Mouse (Mus musculus): Measurements from ENCODE around the gene Fchsd2. TPM values are rescaled to one million over a fixed set of nuclear protein-coding genes. Genes with fewer than 3 reads are reported as not detected.
"Not testable (repeated sequence)": the region's sequence is repeated elsewhere in the genome, so short reads cannot be mapped to it uniquely, and the experiment has no call there.

Gene Fchsd2
- polyA plus RNA-seq, 1 experiment from 2014 or later, result 4.2 TPM

- H3K4me3 ChIP-seq (replicated peaks), result no peak overlapping the region
- H3K36me3 ChIP-seq, result no peaks in the 10 kb centered on the region
- 67% methylated on average over 3 of the region's 3 CpGs for WGBS (ENCODE audit: insufficient replicate concordance)
- H3K27me3 ChIP-seq, result no peaks in the 10 kb centered on the region
- H3K4me1 ChIP-seq (replicated peaks), result peaks cover 32% of the 10 kb centered on the region
- no peak overlapping the region for H3K27ac ChIP-seq
- DNase-seq, result no peak
- H3K4me2 ChIP-seq, result no peak overlapping the region
- H3K9ac ChIP-seq, result no peak overlapping the region
- ATAC-seq (ENCODE audit: low read depth), result no peak
- no peaks in the 10 kb centered on the region for H3K9me3 ChIP-seq (replicated peaks)
Observed at GRCm38 (mm10) chr7:101127737-101128136, 35.1 kb downstream of the Fchsd2 start.

- Histone ChIP-seq H3K4me3 (replicated peaks) (no peak overlapping the region), H3K4me1 (replicated peaks) (peaks cover 39% of the 10 kb centered on the region), H3K9ac (no peak overlapping the region), H3K4me2 (no peak overlapping the region), H3K27ac (no peak overlapping the region), H3K9me3 (replicated peaks) (no peaks in the 10 kb centered on the region), H3K27me3 (no peaks in the 10 kb centered on the region), H3K36me3 (no peaks in the 10 kb centered on the region)
- no peak for DNase-seq
- ATAC-seq (ENCODE audit: low read depth), result no peak
- WGBS (ENCODE audit: insufficient replicate concordance), result 81% methylated on average over 4 of the region's 4 CpGs
Observed at GRCm38 (mm10) chr7:101128536-101128935, 35.9 kb downstream of the Fchsd2 start.

GRCm38 (mm10) chr7:101130646-101131045, 38.0 kb downstream of the Fchsd2 start:
- Histone ChIP-seq H3K4me3 (replicated peaks) (no peak overlapping the region), H3K4me2 (no peak overlapping the region), H3K4me1 (replicated peaks) (peaks cover 54% of the 10 kb centered on the region), H3K36me3 (no peaks in the 10 kb centered on the region), H3K27ac (no peak overlapping the region), H3K27me3 (no peaks in the 10 kb centered on the region), H3K9ac (no peak overlapping the region), H3K9me3 (replicated peaks) (no peaks in the 10 kb centered on the region)
- 73% methylated on average over 3 of the region's 3 CpGs for WGBS (ENCODE audit: insufficient replicate concordance)
- ATAC-seq (ENCODE audit: low read depth) (no peak), DNase-seq (no peak)

GRCm38 (mm10) chr7:101131281-101131680, 38.6 kb downstream of the Fchsd2 start:
- Histone ChIP-seq H3K4me1 (replicated peaks) (peaks cover 53% of the 10 kb centered on the region), H3K4me2 (no peak overlapping the region), H3K4me3 (replicated peaks) (no peak overlapping the region), H3K36me3 (no peaks in the 10 kb centered on the region), H3K9ac (no peak overlapping the region), H3K27ac (no peak overlapping the region), H3K9me3 (replicated peaks) (no peaks in the 10 kb centered on the region), H3K27me3 (no peaks in the 10 kb centered on the region)
- 73% methylated on average over 6 of the region's 6 CpGs for WGBS (ENCODE audit: insufficient replicate concordance)
- ATAC-seq (ENCODE audit: low read depth) (no peak), DNase-seq (no peak)

- H3K9me3 ChIP-seq (replicated peaks), result no peaks in the 10 kb centered on the region
- no peak overlapping the region for H3K27ac ChIP-seq
- 58% methylated on average over 2 of the region's 2 CpGs for WGBS (ENCODE audit: insufficient replicate concordance)
- no peak overlapping the region for H3K4me3 ChIP-seq (replicated peaks)
- no peak overlapping the region for H3K4me2 ChIP-seq
- no peaks in the 10 kb centered on the region for H3K27me3 ChIP-seq
- H3K9ac ChIP-seq, result no peak overlapping the region
- H3K4me1 ChIP-seq (replicated peaks), result peaks cover 34% of the 10 kb centered on the region
- DNase-seq (no peak), ATAC-seq (ENCODE audit: low read depth) (peak; percentile 59; the same call in 1 of the 2 replicates)
- no peaks in the 10 kb centered on the region for H3K36me3 ChIP-seq
Observed at GRCm38 (mm10) chr7:101133591-101133990, 40.9 kb downstream of the Fchsd2 start.

- Histone ChIP-seq H3K4me1 (replicated peaks) (peaks cover 33% of the 10 kb centered on the region), H3K4me2 (no peak overlapping the region), H3K36me3 (no peaks in the 10 kb centered on the region), H3K9ac (no peak overlapping the region), H3K27me3 (no peaks in the 10 kb centered on the region), H3K9me3 (replicated peaks) (no peaks in the 10 kb centered on the region), H3K4me3 (replicated peaks) (no peak overlapping the region), H3K27ac (no peak overlapping the region)
- ATAC-seq (ENCODE audit: low read depth) (peak; percentile 82), DNase-seq (no peak)
- WGBS (ENCODE audit: insufficient replicate concordance), result 40% methylated on average over 2 of the region's 2 CpGs
Observed at GRCm38 (mm10) chr7:101134117-101134516, 41.5 kb downstream of the Fchsd2 start.

GRCm38 (mm10) chr7:101138819-101139218, 46.2 kb downstream of the Fchsd2 start:
- Histone ChIP-seq H3K27me3 (no peaks in the 10 kb centered on the region), H3K4me2 (no peak overlapping the region), H3K4me3 (replicated peaks) (no peak overlapping the region), H3K9me3 (replicated peaks) (no peaks in the 10 kb centered on the region), H3K4me1 (replicated peaks) (peaks cover 12% of the 10 kb centered on the region), H3K27ac (no peak overlapping the region), H3K9ac (no peak overlapping the region), H3K36me3 (0 out of 2 replicates have a peak, but pooled peaks cover 3% of the 10 kb centered on the region)
- ATAC-seq (ENCODE audit: low read depth), result no peak
- 16% methylated on average over 1 of the region's 1 CpGs for WGBS (ENCODE audit: insufficient replicate concordance)
- DNase-seq, result no peak

GRCm38 (mm10) chr7:101142907-101143306, 50.2 kb downstream of the Fchsd2 start:
- no peak for ATAC-seq (ENCODE audit: low read depth)
- no peak for DNase-seq
- no peak overlapping the region for H3K27ac ChIP-seq
- no peak overlapping the region for H3K4me3 ChIP-seq (replicated peaks)
- no peak overlapping the region for H3K4me2 ChIP-seq
- no peaks in the 10 kb centered on the region for H3K27me3 ChIP-seq
- 0 out of 2 replicates have a peak, but pooled peaks cover 3% of the 10 kb centered on the region for H3K36me3 ChIP-seq
- no peaks in the 10 kb centered on the region for H3K4me1 ChIP-seq (replicated peaks)
- H3K9ac ChIP-seq, result no peak overlapping the region
- 53% methylated on average over 2 of the region's 2 CpGs for WGBS (ENCODE audit: insufficient replicate concordance)
- no peaks in the 10 kb centered on the region for H3K9me3 ChIP-seq (replicated peaks)

GRCm38 (mm10) chr7:101144222-101144621, 51.6 kb downstream of the Fchsd2 start:
- DNase-seq, result no peak
- 0 out of 2 replicates have a peak, but pooled peaks cover 3% of the 10 kb centered on the region for H3K36me3 ChIP-seq
- no peak overlapping the region for H3K4me2 ChIP-seq
- no peak for ATAC-seq (ENCODE audit: low read depth)
- H3K4me1 ChIP-seq (replicated peaks), result no peaks in the 10 kb centered on the region
- WGBS (ENCODE audit: insufficient replicate concordance), result 57% methylated on average over 2 of the region's 2 CpGs
- H3K9ac ChIP-seq, result no peak overlapping the region
- H3K27me3 ChIP-seq, result no peaks in the 10 kb centered on the region
- no peak overlapping the region for H3K4me3 ChIP-seq (replicated peaks)
- H3K9me3 ChIP-seq (replicated peaks), result no peaks in the 10 kb centered on the region
- no peak overlapping the region for H3K27ac ChIP-seq

GRCm38 (mm10) chr7:101149039-101149438, 56.4 kb downstream of the Fchsd2 start:
- 59% methylated on average over 3 of the region's 3 CpGs for WGBS (ENCODE audit: insufficient replicate concordance)
- no peak overlapping the region for H3K4me3 ChIP-seq (replicated peaks)
- H3K27me3 ChIP-seq, result no peaks in the 10 kb centered on the region
- H3K4me1 ChIP-seq (replicated peaks), result no peaks in the 10 kb centered on the region
- no peak overlapping the region for H3K4me2 ChIP-seq
- ATAC-seq (ENCODE audit: low read depth) (no peak), DNase-seq (no peak)
- no peaks in the 10 kb centered on the region for H3K9me3 ChIP-seq (replicated peaks)
- no peak overlapping the region for H3K9ac ChIP-seq
- H3K36me3 ChIP-seq, result no peaks in the 10 kb centered on the region
- no peak overlapping the region for H3K27ac ChIP-seq

GRCm38 (mm10) chr7:101154883-101155282, 62.2 kb downstream of the Fchsd2 start:
- not testable (repeated sequence) for H3K9me3 ChIP-seq (replicated peaks); H3K27ac ChIP-seq; ATAC-seq (ENCODE audit: low read depth); H3K4me2 ChIP-seq; H3K4me1 ChIP-seq (replicated peaks); H3K4me3 ChIP-seq (replicated peaks); H3K9ac ChIP-seq; H3K36me3 ChIP-seq; H3K27me3 ChIP-seq; DNase-seq
- 84% methylated on average over 15 of the region's 15 CpGs for WGBS (ENCODE audit: insufficient replicate concordance)

GRCm38 (mm10) chr7:101155284-101155683, 62.6 kb downstream of the Fchsd2 start:
- Histone ChIP-seq H3K4me1 (replicated peaks) (no peaks in the 10 kb centered on the region; the same call in 1 of the 2 replicates), H3K9me3 (replicated peaks) (no peaks in the 10 kb centered on the region), H3K4me3 (replicated peaks) (no peak overlapping the region), H3K9ac (no peak overlapping the region), H3K27me3 (no peaks in the 10 kb centered on the region), H3K36me3 (no peaks in the 10 kb centered on the region), H3K4me2 (no peak overlapping the region), H3K27ac (no peak overlapping the region)
- WGBS (ENCODE audit: insufficient replicate concordance), result 81% methylated on average over 3 of the region's 3 CpGs
- no peak for ATAC-seq (ENCODE audit: low read depth)
- DNase-seq, result no peak
